Mouse (Mus musculus) heart, embryonic 11.5 days (tissue): ENCODE results near the gene Fzd10. TPM values are rescaled to one million over a fixed set of nuclear protein-coding genes. Genes with fewer than 3 reads are reported as not detected.

Source experiments
- ATAC-seq: fragments of 200-750 bp; cut with Nextera tagmentation; replicated peaks from 2 replicates; pipeline ENCODE4 v1.8.0; 2017; ENCODE audit warnings: moderate library complexity; ENCODE audit not compliant: insufficient number of reproducible peaks, low FRiP score, low TSS enrichment
- H3K27ac ChIP-seq: fragments of 300-500 bp; sonication (generic); 2 replicates; pipeline ENCODE4 v1.5.1; 2014; ENCODE audit warnings: mild to moderate bottlenecking, low read depth, low read length
- H3K27me3 ChIP-seq: fragments of 300-500 bp; sonication (generic); 2 replicates; pipeline ENCODE4 v1.6.1; 2014; ENCODE audit warnings: mild to moderate bottlenecking, low read length, mixed read lengths; ENCODE audit not compliant: control insufficient read depth, insufficient read depth
- H3K36me3 ChIP-seq: fragments of 300-500 bp; sonication (generic); 2 replicates; pipeline ENCODE4 v1.6.1; 2014; ENCODE audit warnings: mild to moderate bottlenecking, low read length, moderate library complexity, mixed read lengths; ENCODE audit not compliant: control insufficient read depth, insufficient read depth
- H3K4me1 ChIP-seq: fragments of 300-500 bp; sonication (generic); 2 replicates; pipeline ENCODE4 v1.6.1; 2014; ENCODE audit warnings: low read length; ENCODE audit not compliant: control insufficient read depth, insufficient read depth
- H3K4me2 ChIP-seq: fragments of 300-500 bp; sonication (generic); 2 replicates; pipeline ENCODE4 v1.6.1; 2014; ENCODE audit warnings: mild to moderate bottlenecking, moderate library complexity
- H3K4me3 ChIP-seq: fragments of 300-500 bp; sonication (generic); 2 replicates; pipeline ENCODE4 v1.5.1; 2014; ENCODE audit warnings: low read depth, low read length
- H3K9ac ChIP-seq: fragments of 300-500 bp; sonication (generic); 2 replicates; pipeline ENCODE4 v1.6.1; 2014; ENCODE audit warnings: mild to moderate bottlenecking, low read depth, low read length, moderate library complexity
- H3K9me3 ChIP-seq: fragments of 300-500 bp; sonication (generic); replicated peaks from 2 replicates; pipeline ENCODE4 v1.6.1; 2016; ENCODE audit warnings: low read length; ENCODE audit not compliant: control insufficient read depth
- WGBS: fragments of 180-500 bp; shearing (Covaris S2); extraction: QIAGEN DNeasy Blood & Tissue Kit; methylation state at CpG from one replicate; pipeline ENCODE4 v1.1.7; 2014; ENCODE audit not compliant: insufficient replicate concordance; 5-methylcytosine and 5-hydroxymethylcytosine counted together
- polyA plus RNA-seq: library from polyadenylated mRNA; unstranded; fragments of >200 nt; fragmentation: Nextera tagmentation; extraction: Ambion mirVana; gene quantifications from 2 replicates; pipeline ENCODE4 v1.2.1, GENCODE M21; 2014

Fzd10 gene
- 0.11 and 0.52 TPM in 2 replicates for polyA plus RNA-seq

DNA sequence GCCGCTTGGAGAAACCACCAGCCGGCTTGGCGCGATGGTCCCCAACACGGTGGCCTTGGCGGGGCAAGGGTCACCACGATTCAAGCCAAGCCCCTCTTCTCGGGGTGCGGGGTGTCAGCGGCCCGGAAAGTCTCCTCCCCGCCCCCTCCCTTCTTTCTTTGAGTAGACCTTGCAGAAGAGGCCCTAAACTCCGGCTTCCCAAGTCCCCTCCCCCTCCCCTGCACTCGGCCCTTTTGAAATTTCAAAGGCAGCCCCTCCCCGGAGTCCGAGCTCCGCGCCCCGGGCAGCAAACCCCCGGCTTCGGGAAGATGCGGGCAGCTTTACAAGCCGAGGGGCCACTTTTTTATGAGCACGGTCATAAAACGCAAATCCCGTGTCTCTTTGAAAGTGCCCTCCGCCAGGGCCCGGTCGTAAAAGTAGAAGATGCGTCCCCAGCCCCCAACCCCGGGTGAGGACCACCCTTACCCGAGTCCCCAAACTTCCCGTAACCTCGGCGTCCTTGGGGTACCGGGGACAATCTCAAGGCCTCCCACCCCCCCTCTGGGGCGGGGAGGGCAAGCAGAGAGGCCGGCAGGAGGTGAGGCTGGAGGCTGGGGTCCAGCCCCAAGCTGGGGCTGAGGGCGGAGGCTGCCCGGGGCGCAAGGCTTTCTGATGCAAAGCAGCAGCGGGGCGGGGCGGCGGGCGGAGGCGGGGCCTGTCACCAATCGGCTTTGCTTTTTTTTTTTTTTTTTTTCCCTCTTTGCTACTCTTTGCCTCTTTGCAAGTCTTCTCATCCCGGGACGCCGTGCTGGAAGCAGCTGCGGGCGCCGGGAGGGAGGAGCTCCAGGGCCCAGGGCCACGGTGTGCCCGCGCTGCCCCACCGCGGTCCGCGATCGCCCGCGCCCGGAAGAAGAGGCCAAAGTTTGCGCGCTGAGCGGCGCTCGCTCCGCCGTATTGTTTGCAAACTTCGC, at the start of gene Fzd10:
TSS of gene Fzd10 (plus strand) at position 773 of the 950 bp plus-strand sequence.
- peak within 1 kb of the TSS; percentile 97 for H3K4me2 ChIP-seq
- H3K36me3 ChIP-seq, result no peaks in the 10 kb centered on the region
- no peaks in the 10 kb centered on the region for H3K9me3 ChIP-seq
- H3K4me1 ChIP-seq, result peaks cover 8% of the 10 kb centered on the region; the same call in 1 of the 2 replicates
- no peak within 1 kb of the TSS for H3K27ac ChIP-seq
- 0 out of 2 replicates have a peak, but pooled peaks have one; percentile 16 for ATAC-seq
- H3K27me3 ChIP-seq, result peaks cover 71% of the 10 kb centered on the region
- WGBS, result under 1% methylated on average over 68 of the region's 73 CpGs
- H3K4me3 ChIP-seq, result peak within 1 kb of the TSS; percentile 72
- peak within 1 kb of the TSS; percentile 63; the same call in 1 of the 2 replicates for H3K9ac ChIP-seq

DNA sequence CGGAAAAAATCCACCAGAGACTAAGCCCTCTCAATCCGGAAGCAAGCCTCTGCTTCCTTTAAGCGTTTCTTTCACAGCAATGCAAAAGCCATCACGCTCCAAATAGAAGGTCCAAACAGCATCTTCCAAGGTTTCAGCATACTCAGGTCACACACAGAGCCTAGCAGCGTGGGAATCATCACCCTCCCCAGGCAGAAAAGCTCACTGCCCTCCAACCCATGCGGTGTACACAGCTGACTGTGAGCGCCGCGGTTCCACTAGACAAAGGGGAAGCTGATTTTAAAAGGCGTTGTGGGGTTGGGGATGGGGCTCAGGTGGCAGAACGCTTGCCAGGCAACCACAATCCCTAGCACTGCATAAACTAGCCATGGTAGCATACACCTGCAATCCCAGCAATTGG, 49.2 kb upstream of the Fzd10 start:
- Histone ChIP-seq H3K27me3 (peaks cover 13% of the 10 kb centered on the region), H3K27ac (no peak overlapping the region), H3K4me3 (no peak overlapping the region; the same call in 1 of the 2 replicates), H3K4me2 (peak overlapping the region; percentile 58), H3K36me3 (no peaks in the 10 kb centered on the region), H3K9ac (no peak overlapping the region), H3K9me3 (no peaks in the 10 kb centered on the region), H3K4me1 (peaks cover 7% of the 10 kb centered on the region; the same call in 1 of the 2 replicates)
- WGBS, result 10% methylated on average over 11 of the region's 11 CpGs
- no peak for ATAC-seq

- Histone ChIP-seq H3K4me2 (peak overlapping the region; percentile 58), H3K9ac (no peak overlapping the region)
- WGBS, result 12% methylated on average over 28 of the region's 28 CpGs
Measured at GRCm38 (mm10) chr5:128552136-128552890, 48.3 kb upstream of the Fzd10 start.

GRCm38 (mm10) chr5:128558126-128558525, 42.5 kb upstream of the Fzd10 start:
- Histone ChIP-seq H3K4me1 (no peaks in the 10 kb centered on the region), H3K27me3 (no peaks in the 10 kb centered on the region; the same call in 1 of the 2 replicates), H3K27ac (no peak overlapping the region), H3K36me3 (no peaks in the 10 kb centered on the region), H3K4me2 (no peak overlapping the region), H3K9ac (no peak overlapping the region), H3K4me3 (no peak overlapping the region), H3K9me3 (no peaks in the 10 kb centered on the region)
- WGBS, result 14% methylated on average over 7 of the region's 7 CpGs
- no peak for ATAC-seq

More at GRCm38 (mm10) chr5:128552136-128552890, 48.3 kb upstream of the Fzd10 start:
- peaks cover 13% of the 10 kb centered on the region for H3K27me3 ChIP-seq
- H3K36me3 ChIP-seq, result no peaks in the 10 kb centered on the region
- H3K27ac ChIP-seq, result no peak overlapping the region
- peak overlapping the region; percentile 28 for H3K4me3 ChIP-seq
- peaks cover 7% of the 10 kb centered on the region; the same call in 1 of the 2 replicates for H3K4me1 ChIP-seq
- no peak for ATAC-seq
- H3K9me3 ChIP-seq, result no peaks in the 10 kb centered on the region

- ATAC-seq, result no peak
- Histone ChIP-seq H3K27me3 (no peaks in the 10 kb centered on the region), H3K27ac (no peak overlapping the region), H3K9ac (no peak overlapping the region), H3K4me1 (no peaks in the 10 kb centered on the region), H3K36me3 (no peaks in the 10 kb centered on the region), H3K4me2 (no peak overlapping the region), H3K4me3 (no peak overlapping the region), H3K9me3 (no peaks in the 10 kb centered on the region)
- WGBS, result 31% methylated on average over 6 of the region's 6 CpGs
Measured at GRCm38 (mm10) chr5:128567313-128567712, 33.3 kb upstream of the Fzd10 start.

DNA sequence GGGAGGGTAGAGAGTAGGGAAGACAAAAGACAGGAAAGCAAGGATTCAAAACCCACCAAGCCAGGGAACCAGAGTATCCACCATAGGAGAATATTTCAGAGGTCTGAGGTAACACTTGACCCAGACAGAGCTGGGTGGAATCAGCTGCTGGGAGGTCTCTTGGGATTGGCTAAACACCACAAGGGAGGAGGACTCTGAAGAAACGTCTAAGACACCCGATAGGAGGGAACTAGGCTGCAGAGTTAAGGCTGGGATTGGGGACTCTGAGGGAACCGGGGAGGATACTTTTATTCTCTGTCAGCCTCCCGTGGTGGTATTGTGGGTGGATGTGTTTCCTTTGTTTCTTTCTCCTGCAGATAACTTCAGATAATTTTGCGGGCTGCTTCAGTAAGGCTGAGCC, 31.7 kb upstream of the Fzd10 start:
- H3K27ac ChIP-seq, result no peak overlapping the region
- H3K36me3 ChIP-seq, result no peaks in the 10 kb centered on the region
- no peaks in the 10 kb centered on the region for H3K4me1 ChIP-seq
- no peak overlapping the region for H3K9ac ChIP-seq
- 22% methylated on average over 5 of the region's 5 CpGs for whole genome bisulfite sequencing
- no peak overlapping the region for H3K4me3 ChIP-seq
- no peaks in the 10 kb centered on the region for H3K27me3 ChIP-seq
- H3K9me3 ChIP-seq, result no peaks in the 10 kb centered on the region
- no peak for ATAC-seq
- H3K4me2 ChIP-seq, result no peak overlapping the region

- H3K27ac ChIP-seq, result no peak overlapping the region
- no peaks in the 10 kb centered on the region for H3K27me3 ChIP-seq
- H3K4me1 ChIP-seq, result no peaks in the 10 kb centered on the region
- 63% methylated on average over 5 of the region's 5 CpGs for WGBS
- H3K9ac ChIP-seq, result no peak overlapping the region
- no peak overlapping the region for H3K4me3 ChIP-seq
- no peaks in the 10 kb centered on the region for H3K36me3 ChIP-seq
- ATAC-seq, result no peak
- H3K9me3 ChIP-seq, result no peaks in the 10 kb centered on the region
- H3K4me2 ChIP-seq, result no peak overlapping the region
Measured at GRCm38 (mm10) chr5:128570091-128570490, 30.6 kb upstream of the Fzd10 start.

DNA sequence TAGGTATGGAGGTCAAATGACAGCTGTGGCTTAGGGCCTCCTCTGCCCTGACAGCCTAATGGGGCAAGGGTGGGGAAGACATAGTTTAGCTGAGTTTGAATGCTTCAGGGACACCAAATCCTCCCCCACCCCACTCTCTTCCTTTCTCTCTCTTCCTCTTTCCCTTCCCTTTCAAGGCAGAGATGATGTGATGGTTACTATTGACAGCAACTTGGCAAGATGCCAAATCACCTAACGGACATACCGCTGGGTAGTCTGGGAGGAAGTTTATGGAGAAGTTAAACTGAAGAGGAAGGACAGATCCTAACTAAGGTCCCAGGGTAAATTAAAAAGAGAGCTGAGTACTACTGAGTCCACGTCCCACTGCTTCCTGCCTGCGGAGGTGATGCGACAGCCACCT, 29.8 kb upstream of the Fzd10 start:
- WGBS, result 60% methylated on average over 5 of the region's 5 CpGs

More for the DNA sequence above, 29.8 kb upstream of the Fzd10 start:
- Histone ChIP-seq H3K9ac (no peak overlapping the region), H3K4me2 (no peak overlapping the region), H3K4me1 (no peaks in the 10 kb centered on the region), H3K27ac (no peak overlapping the region), H3K27me3 (no peaks in the 10 kb centered on the region), H3K36me3 (no peaks in the 10 kb centered on the region), H3K4me3 (no peak overlapping the region), H3K9me3 (no peaks in the 10 kb centered on the region)
- no peak for ATAC-seq
